Mouse (Mus musculus): Measurements from ENCODE around the gene Antxr2. TPM values are rescaled to one million over a fixed set of nuclear protein-coding genes. Genes with fewer than 3 reads are reported as not detected.

Antxr2 gene
- polyA plus RNA-seq, 1 experiment, result 2.4 TPM

- H3K27me3 ChIP-seq (replicated peaks; ENCODE audit: control insufficient read depth, insufficient read depth, low read length), result no peaks in the 10 kb centered on the region
- no peaks in the 10 kb centered on the region for H3K36me3 ChIP-seq (ENCODE audit: control insufficient read depth, insufficient read depth, low read length)
- H3K27ac ChIP-seq (ENCODE audit: insufficient read depth, low read depth, low read length), result no peak overlapping the region
- WGBS, result 74% methylated on average over 5 of the region's 5 CpGs
- no peaks in the 10 kb centered on the region for H3K4me1 ChIP-seq (ENCODE audit: control insufficient read depth, insufficient read depth, low read length)
- DNase-seq, result no peak
- TF ChIP-seq POLR2A (IDR thresholded peaks at IDR 0.05; ENCODE audit: low read depth, low read length), result no peak
- TF ChIP-seq CTCF (conservative IDR thresholded peaks at IDR 0.05; ENCODE audit: insufficient read depth, insufficient read length, low read depth, low read length), result no peak
- H3K4me3 ChIP-seq (ENCODE audit: insufficient read depth, low read depth, low read length), result no peak overlapping the region
These were observed 76.6 kb downstream of the Antxr2 start for GRCm38 (mm10) chr5:97954193-97954772.

GRCm38 (mm10) chr5:97953241-97953920, 77.5 kb downstream of the Antxr2 start:
- Histone ChIP-seq H3K4me1 (ENCODE audit: control insufficient read depth, insufficient read depth, low read length) (no peaks in the 10 kb centered on the region), H3K27me3 (replicated peaks; ENCODE audit: control insufficient read depth, insufficient read depth, low read length) (no peaks in the 10 kb centered on the region), H3K27ac (ENCODE audit: insufficient read depth, low read depth, low read length) (no peak overlapping the region), H3K4me3 (ENCODE audit: insufficient read depth, low read depth, low read length) (no peak overlapping the region), H3K36me3 (ENCODE audit: control insufficient read depth, insufficient read depth, low read length) (no peaks in the 10 kb centered on the region)
- no peak for DNase-seq
- TF ChIP-seq CTCF (conservative IDR thresholded peaks at IDR 0.05; ENCODE audit: insufficient read depth, insufficient read length, low read depth, low read length), result no peak
- 84% methylated on average over 11 of the region's 11 CpGs for WGBS

GRCm38 (mm10) chr5:97947261-97947660, 83.6 kb downstream of the Antxr2 start:
- Histone ChIP-seq H3K36me3 (ENCODE audit: control insufficient read depth, insufficient read depth, low read length) (no peaks in the 10 kb centered on the region), H3K4me3 (ENCODE audit: insufficient read depth, low read depth, low read length) (no peak overlapping the region), H3K4me1 (ENCODE audit: control insufficient read depth, insufficient read depth, low read length) (no peaks in the 10 kb centered on the region), H3K27me3 (replicated peaks; ENCODE audit: control insufficient read depth, insufficient read depth, low read length) (no peaks in the 10 kb centered on the region), H3K27ac (ENCODE audit: insufficient read depth, low read depth, low read length) (no peak overlapping the region)
- TF ChIP-seq POLR2A (IDR thresholded peaks at IDR 0.05; ENCODE audit: low read depth, low read length) (no peak), CTCF (conservative IDR thresholded peaks at IDR 0.05; ENCODE audit: insufficient read depth, insufficient read length, low read depth, low read length) (peak; percentile 26; the same call in 1 of the 2 replicates)
- WGBS, result 81% methylated on average over 3 of the region's 3 CpGs
- DNase-seq, result peak; percentile 4

- 90% methylated on average over 4 of the region's 4 CpGs for WGBS
- DNase-seq, result no peak
- TF ChIP-seq CTCF (conservative IDR thresholded peaks at IDR 0.05; ENCODE audit: insufficient read depth, insufficient read length, low read depth, low read length) (no peak), POLR2A (IDR thresholded peaks at IDR 0.05; ENCODE audit: low read depth, low read length) (no peak)
These were observed 84.6 kb downstream of the Antxr2 start for GRCm38 (mm10) chr5:97946236-97946635.

GRCm38 (mm10) chr5:97935140-97936129, 95.4 kb downstream of the Antxr2 start:
- H3K27ac ChIP-seq (ENCODE audit: insufficient read depth, low read depth, low read length), result no peak overlapping the region
- TF ChIP-seq CTCF (conservative IDR thresholded peaks at IDR 0.05; ENCODE audit: insufficient read depth, insufficient read length, low read depth, low read length) (0 out of 2 replicates have a peak, but pooled peaks have one; percentile 25), POLR2A (IDR thresholded peaks at IDR 0.05; ENCODE audit: low read depth, low read length) (no peak)
- peak; percentile 16 for DNase-seq
- no peaks in the 10 kb centered on the region for H3K4me1 ChIP-seq (ENCODE audit: control insufficient read depth, insufficient read depth, low read length)
- H3K36me3 ChIP-seq (ENCODE audit: control insufficient read depth, insufficient read depth, low read length), result no peaks in the 10 kb centered on the region
- no peaks in the 10 kb centered on the region for H3K27me3 ChIP-seq (replicated peaks; ENCODE audit: control insufficient read depth, insufficient read depth, low read length)
- peak overlapping the region; percentile 13 for H3K4me3 ChIP-seq (ENCODE audit: insufficient read depth, low read depth, low read length)
- WGBS, result 19% methylated on average over 56 of the region's 56 CpGs

More at GRCm38 (mm10) chr5:97946236-97946635, 84.6 kb downstream of the Antxr2 start:
- H3K4me1 ChIP-seq (ENCODE audit: control insufficient read depth, insufficient read depth, low read length), result no peaks in the 10 kb centered on the region
- H3K27me3 ChIP-seq (replicated peaks; ENCODE audit: control insufficient read depth, insufficient read depth, low read length), result no peaks in the 10 kb centered on the region
- no peak overlapping the region for H3K4me3 ChIP-seq (ENCODE audit: insufficient read depth, low read depth, low read length)
- no peak overlapping the region for H3K27ac ChIP-seq (ENCODE audit: insufficient read depth, low read depth, low read length)
- H3K36me3 ChIP-seq (ENCODE audit: control insufficient read depth, insufficient read depth, low read length), result no peaks in the 10 kb centered on the region

- Histone ChIP-seq H3K27me3 (replicated peaks; ENCODE audit: control insufficient read depth, insufficient read depth, low read length) (no peaks in the 10 kb centered on the region), H3K4me1 (ENCODE audit: control insufficient read depth, insufficient read depth, low read length) (no peaks in the 10 kb centered on the region), H3K27ac (ENCODE audit: insufficient read depth, low read depth, low read length) (no peak overlapping the region), H3K4me3 (ENCODE audit: insufficient read depth, low read depth, low read length) (no peak overlapping the region), H3K36me3 (ENCODE audit: control insufficient read depth, insufficient read depth, low read length) (no peaks in the 10 kb centered on the region)
- TF ChIP-seq CTCF (conservative IDR thresholded peaks at IDR 0.05; ENCODE audit: insufficient read depth, insufficient read length, low read depth, low read length) (no peak), POLR2A (IDR thresholded peaks at IDR 0.05; ENCODE audit: low read depth, low read length) (no peak)
- 43% methylated on average over 11 of the region's 11 CpGs for WGBS
- DNase-seq, result no peak
These were observed 113.2 kb downstream of the Antxr2 start for GRCm38 (mm10) chr5:97917654-97918053.

Measured in kidney, adult 2 months (tissue).